Mouse (Mus musculus): ENCODE results near the gene Igf2bp3.

Gene Igf2bp3

DNA sequence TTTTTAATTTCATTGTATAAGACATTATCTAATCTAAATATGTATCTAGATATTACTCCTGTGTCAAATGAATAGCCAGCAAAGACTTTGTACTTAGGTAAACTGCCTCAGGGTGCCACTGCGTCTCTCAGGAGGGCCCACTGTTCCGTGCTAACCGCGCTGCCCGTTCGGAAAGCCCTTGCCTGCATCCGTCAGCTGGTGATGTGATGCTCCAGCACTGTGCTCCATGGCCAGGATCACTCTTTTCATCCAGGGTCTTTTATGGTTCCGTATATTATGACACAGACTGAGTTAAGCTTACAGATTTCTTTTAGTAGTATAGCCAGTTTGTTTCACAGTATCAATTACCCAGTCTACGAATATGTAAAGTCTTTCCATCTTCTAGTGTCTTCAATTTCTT lies 82.9 kb downstream of the Igf2bp3 start:
- DNase-seq: peak; percentile 65

DNA sequence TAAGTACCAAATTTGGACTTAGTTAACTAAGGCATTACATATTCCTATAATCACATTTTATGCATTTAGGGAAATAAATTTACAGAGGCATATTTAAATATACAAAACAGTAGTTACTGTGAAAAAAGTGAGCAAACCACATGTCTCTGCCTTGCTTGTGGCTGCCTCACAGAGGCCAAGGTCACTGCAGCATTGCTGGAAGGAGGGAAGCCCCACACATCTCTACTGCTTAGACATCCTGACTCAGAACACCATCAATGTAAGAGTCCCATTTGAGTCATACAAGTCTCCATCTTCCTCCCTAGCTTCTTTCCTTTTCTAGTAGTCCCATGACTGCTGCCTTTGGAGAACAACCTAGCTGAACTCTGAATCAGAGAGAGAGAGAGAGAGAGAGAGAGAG lies 84.4 kb downstream of the Igf2bp3 start:
- DNase-seq: peak; percentile 15

DNA sequence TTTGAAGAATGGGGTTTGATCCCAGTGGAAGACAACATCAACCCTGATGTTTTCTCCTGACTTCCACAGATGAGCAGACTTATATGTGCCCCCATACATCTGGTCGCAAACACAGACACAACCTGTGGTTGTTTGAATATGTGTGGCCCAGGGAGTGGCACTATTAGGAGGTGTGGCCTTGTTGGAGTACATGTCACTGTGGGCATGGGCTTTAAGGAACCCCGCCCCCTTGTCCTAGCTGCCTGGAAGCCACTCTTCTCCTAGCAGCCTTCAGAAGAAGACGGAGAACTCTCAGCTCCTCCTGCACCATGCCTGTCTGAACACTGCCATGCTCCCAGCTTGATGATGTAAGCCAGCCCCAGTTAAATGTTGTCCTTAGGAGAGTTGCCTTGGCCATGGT lies 94.4 kb downstream of the Igf2bp3 start:
- peak; percentile 86 for DNase-seq

DNA sequence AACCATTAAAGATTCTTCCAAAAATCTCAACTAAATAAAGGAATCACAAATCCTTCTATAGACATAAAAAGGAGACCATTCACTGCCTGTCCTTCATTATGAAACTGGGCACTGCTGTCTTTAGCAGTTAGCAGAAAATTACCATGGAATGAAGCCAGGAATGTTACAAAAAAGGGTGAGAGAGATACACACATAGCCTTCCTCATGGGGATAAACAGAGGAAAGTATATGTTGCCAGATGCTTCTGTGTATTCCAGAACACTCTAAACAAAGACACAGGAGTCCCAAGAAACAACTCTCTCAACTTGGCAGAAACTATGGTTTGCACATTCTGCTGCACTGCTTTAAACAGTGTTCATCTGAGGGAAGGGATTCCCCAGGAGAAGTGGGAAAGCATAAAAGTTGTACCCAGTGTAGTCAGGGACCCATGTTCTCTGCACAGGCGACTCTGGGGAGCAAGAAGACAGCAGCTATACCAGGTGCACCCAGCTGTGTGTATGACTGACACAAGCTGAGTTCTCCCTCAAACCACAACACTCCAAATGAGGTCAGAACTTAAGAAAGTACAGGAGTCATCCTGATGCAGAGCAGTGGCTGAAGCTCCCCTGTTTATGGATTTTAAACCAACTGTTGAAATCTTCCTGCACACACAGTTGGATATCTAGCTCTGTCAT lies 95.2 kb downstream of the Igf2bp3 start:
- peak; percentile 82 for DNase-seq

DNA sequence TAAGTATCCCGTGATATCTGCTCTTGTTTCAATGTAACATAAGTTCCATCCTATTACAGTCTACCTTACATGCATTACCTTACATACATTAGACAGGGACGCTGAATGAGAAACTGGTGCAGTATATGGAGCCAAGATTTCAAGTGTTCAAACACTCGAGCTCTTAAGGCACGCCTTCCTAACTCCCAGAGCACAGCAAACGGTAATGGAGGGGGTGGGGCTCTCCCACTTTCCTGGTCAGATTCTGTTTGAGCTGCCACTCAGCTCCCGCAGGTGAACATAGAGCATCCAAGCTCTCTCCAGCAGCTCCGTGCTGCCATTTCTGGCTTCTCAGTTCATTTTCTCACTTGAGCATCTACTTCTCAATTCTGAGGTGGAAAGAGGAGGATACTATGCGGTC lies 96.3 kb downstream of the Igf2bp3 start:
- DNase-seq: no peak

DNA sequence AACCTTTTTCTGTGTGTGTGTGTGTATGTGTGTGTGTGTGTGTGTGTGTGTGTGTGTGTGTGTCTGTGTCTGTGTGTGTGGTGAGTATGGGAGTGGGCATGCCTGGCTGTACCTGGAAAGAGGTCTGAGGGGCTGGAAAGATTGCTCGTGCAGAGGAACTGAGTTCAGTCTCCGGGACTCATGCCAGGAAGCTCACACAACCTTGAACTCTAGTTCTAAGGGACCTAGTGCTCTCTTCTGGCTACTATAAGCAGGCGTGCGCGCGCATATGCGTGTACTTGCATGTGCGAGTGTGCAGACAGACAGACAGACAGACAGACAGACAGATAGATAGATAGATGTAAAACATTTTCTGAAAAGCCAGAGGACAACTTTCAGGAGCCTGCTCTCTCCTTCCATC lies 98.5 kb downstream of the Igf2bp3 start:
- peak; percentile 55 for DNase-seq

DNA sequence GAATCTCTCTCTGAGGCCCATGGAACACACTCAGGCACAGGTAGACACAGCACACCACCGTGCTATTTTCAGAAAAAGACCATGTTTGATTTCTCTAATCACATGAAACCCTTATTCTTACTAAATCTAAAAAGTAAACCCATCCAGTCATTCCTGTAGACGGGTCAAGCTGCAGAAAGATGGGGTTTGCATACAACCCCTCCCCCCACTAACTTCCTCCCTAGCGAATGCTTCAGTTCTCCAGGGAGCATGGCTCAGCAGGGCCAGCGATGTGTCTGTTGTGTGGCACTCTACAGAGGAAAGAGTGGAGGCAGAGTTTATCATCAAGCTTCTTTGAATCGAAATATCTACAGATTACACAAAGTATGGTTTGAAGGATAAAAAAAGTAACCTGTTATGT lies 99.2 kb downstream of the Igf2bp3 start:
- peak; percentile 34 for DNase-seq

DNA sequence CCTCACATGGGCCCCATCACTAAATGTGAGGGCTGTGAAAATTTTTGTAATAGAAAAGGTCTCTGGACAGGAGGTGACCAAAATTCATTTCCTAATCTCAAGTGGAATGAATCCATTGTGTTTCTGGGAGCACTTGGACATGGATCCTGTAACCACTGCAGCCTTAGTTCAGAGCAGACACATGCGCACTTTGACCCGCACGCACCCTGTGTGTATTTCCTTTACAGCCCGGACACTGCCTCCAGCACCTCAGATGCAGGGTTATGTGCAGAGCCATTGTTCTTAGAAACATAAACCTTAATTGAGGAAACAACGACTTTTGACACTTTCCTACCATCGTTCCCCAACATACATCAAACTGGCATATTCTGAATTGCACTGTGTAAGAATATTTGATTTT lies 100.3 kb downstream of the Igf2bp3 start:
- peak; percentile 35 for DNase-seq

DNA sequence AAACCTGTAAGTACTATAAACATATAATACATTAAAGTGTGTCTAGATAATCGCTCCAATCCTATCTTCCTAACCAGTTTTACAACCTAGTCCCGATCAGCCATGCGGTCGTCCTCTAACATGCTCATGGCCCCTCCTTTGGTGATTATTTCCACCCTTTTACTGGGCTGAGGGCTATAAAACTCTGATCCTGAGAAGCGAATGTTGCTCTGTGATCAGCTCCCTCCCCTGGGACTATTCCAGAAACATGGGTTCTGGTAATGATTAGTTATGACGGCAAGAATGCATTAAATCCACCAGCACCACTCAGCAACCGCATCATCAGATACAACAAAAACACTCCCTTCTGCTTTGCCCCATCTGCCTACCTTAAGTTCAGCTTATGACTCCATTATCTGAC lies 100.9 kb downstream of the Igf2bp3 start:
- peak; percentile 77 for DNase-seq

DNA sequence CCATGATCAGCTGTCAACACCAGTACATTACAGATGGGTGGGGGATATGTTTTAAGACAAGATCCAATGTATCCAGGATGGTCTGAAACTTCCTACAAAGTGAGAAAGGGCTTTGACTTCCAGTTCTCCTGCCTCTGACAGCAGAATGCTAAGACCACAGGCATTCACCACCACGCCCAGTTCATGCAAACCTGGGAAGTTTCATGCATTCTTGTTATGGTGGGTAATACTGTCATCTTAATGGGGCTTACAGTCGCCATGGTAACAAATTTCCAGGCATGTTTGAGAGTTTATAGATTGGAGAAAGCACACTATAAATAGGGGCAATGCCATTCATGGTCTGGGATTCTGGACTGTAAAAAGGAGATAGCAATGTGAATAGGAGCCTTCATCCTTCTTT lies 105.6 kb downstream of the Igf2bp3 start:
- DNase-seq: peak; percentile 11

DNA sequence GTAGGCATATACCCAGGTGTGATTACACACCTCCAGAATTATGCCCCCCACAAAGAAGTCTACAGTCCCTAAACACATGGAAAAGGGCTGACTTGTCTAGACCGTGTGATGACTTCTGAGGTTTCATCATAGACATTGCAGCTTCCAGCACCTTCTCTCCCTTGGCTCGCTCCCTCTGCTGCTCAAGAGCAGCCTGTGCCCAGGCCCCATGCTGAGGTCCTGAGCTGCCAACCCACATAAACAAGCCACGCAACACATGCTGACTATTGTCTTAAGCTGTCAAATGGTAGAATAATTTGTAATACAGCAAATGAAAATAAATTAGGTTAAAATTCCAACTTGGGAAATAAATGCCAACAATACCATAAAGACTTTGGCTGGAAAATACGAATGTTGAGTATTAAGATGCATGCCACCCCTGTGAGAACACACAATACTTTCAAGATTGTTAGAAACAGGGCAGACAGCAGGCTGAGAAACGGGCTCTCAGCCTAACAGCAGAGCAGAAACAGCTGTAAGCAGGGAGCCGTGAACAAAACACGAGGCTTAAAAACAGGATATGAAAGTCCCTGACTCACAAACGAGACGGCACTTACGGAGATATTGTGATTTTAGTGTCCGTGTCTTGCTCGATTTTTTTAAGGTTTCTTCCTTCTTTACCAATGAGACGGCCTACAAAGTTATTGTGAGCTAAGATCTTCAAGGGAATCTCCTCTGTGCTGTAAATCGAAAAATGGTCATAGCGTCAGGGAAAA lies 107.8 kb downstream of the Igf2bp3 start:
- DNase-seq: peak; percentile 59

DNA sequence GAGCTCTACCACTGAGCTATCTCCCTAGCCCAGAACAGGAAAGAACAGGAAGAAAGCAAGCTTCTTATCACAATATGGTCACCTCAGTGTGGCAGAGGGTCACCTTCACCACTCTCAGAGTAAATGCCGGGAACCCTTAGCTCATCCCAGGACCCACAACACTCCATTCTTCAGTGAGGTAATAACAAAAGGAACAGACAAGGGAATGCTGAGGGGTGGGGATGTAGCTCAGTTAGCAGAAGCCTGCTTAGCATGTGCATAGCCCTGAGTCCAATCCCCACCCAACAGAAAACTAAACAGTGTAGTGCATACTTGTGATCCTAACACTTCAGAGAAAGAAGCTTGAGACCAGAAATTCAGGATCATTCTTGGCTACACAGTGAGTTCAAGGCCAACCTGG lies 115.7 kb downstream of the Igf2bp3 start:
- peak; percentile 63 for DNase-seq

DNA sequence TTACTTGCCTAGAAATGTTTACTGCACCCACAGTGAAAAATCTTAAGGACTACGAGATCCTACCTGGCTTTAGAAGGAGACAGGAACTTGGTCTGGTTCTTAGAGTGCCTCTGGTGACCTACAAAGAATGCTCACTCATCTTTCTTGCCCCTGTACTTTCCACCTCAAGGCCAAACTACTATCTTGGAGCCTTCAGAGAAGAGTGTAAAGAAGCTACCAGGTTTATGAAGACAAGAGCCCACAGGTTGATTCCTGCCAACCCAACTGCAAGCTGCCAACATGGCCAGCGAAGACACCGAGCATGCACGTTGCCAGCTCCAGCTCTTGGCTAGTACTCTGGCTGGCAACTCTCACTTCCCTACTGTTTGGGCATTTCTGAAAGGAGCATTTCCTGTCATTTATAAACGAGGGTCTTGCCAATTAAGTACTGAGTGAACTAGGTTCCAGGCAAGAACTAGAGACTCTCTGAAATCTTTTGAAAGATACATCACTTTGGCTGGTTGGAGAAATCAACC lies 117.1 kb downstream of the Igf2bp3 start:
- peak; percentile 88 for DNase-seq

DNA sequence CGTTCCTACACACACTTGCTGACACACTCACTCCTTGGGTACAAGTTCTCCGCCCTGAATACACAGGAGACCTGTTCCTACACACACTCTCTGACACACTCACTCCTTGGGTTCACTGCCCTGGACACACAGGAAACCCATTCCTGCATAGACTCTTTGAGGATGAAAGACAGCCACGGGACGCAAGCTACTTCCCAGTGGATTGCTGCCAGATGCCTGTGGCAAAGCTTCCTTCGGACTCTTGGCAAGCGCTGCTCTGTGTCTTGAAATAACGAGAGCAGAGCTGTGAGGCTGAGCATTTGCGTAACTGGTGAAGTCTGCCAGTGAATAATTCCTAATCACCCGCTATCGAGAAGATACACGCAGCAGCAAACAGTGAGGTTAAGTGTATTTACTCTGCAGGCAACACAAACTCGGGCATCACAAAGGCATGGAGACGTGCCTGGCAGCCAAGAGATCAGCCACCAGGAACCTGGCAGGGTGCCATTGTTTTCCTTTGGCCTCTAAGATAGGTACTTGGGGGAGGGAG lies 117.8 kb downstream of the Igf2bp3 start:
- peak; percentile 99 for DNase-seq

DNA sequence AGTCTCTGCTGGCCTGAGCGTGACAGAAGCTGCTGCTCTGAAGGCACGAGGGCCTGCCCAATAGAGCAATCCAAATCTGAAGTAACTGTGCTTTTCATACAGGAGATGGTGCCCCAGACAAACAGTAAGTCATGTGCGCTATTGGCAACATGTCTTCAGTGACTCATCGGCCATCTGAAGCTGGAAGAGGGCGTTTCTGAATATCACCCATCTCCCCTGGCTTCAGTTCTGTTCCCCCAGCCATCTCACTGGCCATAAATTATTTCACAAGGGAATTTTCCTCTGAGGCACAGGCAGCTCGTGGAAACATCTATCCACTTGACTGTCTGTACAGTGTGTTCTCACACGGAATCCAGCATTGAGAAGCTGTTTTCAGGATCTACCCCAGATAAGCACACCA lies 118.3 kb downstream of the Igf2bp3 start:
- DNase-seq: peak; percentile 97

DNA sequence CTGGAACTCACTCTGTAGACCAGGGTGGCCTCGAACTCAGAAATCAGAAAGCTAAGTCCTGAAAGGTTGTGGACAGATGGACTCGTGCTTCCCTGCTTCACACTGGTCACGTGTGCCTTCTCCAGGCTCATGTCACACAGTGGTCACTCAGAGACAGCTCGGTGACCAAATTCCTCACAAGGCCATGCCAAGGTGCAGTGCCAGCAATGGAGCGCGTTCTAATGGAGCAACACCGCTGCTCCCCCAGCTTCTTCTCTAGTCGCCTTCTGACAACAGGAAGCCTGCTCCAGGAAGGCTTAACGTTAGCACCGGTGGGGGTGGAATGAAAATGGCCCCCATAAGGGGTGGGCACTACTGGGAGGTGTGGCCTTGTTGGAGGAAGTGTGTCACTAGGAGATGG lies 119.8 kb downstream of the Igf2bp3 start:
- DNase-seq: no peak

DNA sequence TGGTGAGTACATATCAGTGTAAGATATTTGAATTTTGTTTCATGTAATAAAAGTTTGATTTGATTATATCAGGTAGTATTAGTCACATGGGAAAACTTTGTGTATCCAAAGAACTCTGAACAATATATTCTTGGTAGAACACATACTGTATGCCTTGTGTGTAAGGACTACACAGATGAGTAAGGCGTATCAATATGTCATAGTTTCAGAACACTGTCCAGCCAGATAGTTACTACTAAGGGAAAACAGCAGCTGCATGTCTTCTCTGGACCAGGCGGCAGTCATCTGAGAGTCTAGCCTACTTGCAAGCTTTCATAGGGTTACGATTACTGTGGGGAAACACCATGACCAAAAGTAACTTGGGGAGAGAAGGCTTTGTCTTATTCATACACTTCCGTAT lies 131.7 kb downstream of the Igf2bp3 start:
- peak; percentile 23 for DNase-seq

DNA sequence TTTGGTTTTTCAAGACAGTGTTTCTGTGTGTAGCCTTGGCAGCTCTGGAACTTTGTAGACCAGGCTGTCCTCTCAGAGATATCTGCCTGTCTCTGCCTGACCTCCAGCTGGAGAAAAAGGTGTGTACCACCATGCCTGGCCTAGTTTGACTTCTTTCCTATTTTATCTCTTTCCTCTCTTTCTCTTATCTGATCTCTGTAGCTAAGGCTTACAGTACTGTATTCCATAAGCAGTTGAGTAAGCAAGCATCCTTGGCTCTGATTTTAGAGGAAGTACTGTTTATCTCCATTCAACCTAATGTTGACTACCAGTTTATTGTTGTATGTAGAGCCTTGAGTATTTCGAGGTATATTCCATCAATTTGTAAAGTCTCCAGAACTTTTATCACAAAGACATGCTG lies 135.4 kb downstream of the Igf2bp3 start:
- no peak for DNase-seq

DNA sequence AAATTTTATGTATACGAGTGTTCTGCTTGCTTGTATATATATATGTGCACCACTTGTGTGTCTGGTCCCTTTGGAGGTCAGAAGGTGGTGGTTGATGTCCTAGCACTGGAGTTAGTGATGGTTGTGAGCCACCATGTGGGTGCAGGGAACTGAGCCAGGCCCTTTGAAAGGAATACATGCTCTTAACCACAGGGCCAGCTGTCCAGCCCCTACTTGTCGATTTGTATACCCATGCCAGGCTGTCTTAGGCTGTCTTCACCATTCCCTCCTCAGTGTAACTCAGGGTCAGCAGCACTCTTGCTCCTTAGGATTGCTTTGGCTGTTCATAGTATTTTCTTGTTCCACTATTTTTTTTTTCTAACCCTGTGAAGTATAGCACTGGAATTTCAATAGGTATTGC lies 136.9 kb downstream of the Igf2bp3 start:
- DNase-seq: peak; percentile 33

DNA sequence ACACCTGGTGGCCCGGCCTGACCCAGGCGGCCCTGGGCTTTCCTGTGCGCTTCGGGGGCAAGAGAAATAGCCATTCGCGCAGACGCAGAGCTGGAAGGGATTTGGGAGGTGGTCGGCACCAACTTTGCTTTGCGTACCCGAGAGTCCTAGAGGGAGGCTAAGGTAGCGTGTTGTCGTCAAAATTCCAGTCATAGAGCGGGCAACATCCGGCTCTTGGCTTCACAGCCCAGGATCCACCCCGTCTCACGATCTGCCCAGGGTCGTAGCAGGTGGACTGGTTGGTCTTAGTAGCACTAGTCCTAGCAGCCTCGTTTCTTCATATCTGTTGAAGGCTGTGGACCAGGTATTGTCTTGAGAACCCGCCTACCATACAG lies 140.7 kb downstream of the Igf2bp3 start:
- DNase-seq: no peak

DNA sequence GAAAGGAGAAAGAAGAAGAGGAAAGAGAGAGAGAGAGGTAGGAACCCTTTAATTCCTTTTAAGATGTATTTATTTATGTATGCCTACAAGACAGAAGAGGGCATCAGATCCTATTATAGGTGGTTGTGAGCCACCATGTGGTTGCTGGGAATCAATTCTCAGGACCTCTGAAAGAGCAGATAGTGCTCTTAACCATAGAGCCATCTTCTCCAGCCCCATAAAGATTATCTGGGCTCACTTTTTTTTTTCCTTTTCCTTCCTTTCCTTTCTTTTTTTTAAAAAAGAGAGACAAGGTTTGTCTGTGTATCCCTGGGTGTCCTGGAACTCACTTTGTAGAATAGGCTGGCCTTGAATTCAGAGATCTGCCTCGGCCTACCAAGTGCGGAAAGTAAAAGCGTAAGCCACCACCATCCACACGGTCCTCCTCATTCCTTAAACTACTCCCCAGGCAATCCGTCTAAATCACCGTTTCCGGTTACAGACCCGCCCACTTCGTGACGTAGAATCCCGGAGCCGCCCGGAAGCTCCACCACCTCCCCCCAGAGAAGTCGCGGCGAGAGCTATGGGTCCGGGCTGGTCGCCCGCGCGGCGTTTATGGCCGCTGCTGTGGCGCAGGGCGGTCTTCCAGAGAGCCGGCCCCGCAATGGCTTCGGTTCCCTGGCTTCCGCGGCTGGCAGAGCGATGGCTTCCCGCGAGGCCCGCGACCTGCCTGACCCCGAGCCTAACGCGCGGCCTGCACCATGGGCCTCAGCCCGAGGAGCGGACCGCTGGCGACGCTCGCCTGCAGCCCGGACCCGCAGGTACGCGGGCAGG lies 141.2 kb downstream of the Igf2bp3 start, which contains the start of gene Malsu1:
Gene Malsu1 (plus strand): TSS at position 492 of the 813 bp plus-strand sequence.
- peak; percentile 100 for DNase-seq

DNA sequence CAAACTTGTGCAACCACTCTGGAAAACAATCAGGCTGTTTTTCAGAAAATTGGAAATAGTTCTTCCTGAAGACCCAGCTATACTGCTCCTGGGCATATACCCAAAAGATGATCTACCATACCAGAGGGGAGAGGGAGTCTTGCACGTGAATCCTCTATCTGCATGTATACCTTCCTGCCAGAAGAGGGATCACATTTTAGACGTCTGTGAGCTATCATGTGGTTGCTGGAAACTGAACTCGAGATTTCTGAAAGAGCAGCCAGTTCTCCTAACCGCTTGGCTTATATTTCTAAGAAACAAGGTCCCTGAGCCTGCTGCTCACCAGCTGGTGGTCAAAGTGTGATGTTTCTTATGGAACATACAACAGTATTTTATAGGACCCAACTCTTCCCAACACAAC lies 146.4 kb downstream of the Igf2bp3 start:
- DNase-seq: peak; percentile 4
